Mouse (Mus musculus) limb, embryonic 14.5 days (tissue): ENCODE results near the gene Itpkc. TPM values are rescaled to one million over a fixed set of nuclear protein-coding genes. Genes with fewer than 3 reads are reported as not detected.
A peak's percentile ranks its signal among the peaks of the same experiment; 100 is the strongest.

ENCODE experiments used
- ATAC-seq: fragments of 200-750 bp; cut with Nextera tagmentation; 2 replicates; pipeline ENCODE4 v1.8.0; 2017; ENCODE audit warnings: low read depth, moderate number of reproducible peaks, moderate TSS enrichment; ENCODE audit not compliant: low FRiP score
- DNase-seq: peaks from one replicate; pipeline ENCODE4 v3.0.0-alpha.2; 2015; ENCODE audit warnings: low spot score
- H3K27ac ChIP-seq: fragments of 300-500 bp; sonication (generic); replicated peaks from 2 replicates; pipeline ENCODE4 v1.5.1; 2014; ENCODE audit warnings: low read depth, mild to moderate bottlenecking, low read length, moderate library complexity, mixed read lengths
- H3K27me3 ChIP-seq: fragments of 300-500 bp; sonication (generic); 2 replicates; pipeline ENCODE4 v1.6.1; 2014; ENCODE audit warnings: low read length, mixed read lengths; ENCODE audit not compliant: control insufficient read depth, insufficient read depth
- H3K36me3 ChIP-seq: fragments of 300-500 bp; sonication (generic); 2 replicates; pipeline ENCODE4 v1.6.1; 2014; ENCODE audit warnings: mild to moderate bottlenecking, low read length, moderate library complexity, mixed read lengths; ENCODE audit not compliant: control insufficient read depth, insufficient read depth
- H3K4me1 ChIP-seq: fragments of 300-500 bp; sonication (generic); 2 replicates; pipeline ENCODE4 v1.6.1; 2014; ENCODE audit warnings: antibody characterized with exemption, low read length, mixed read lengths; ENCODE audit not compliant: control insufficient read depth, insufficient read depth
- H3K4me2 ChIP-seq: fragments of 300-500 bp; sonication (generic); replicated peaks from 2 replicates; pipeline ENCODE4 v1.6.1; 2014; ENCODE audit warnings: low read depth, mild to moderate bottlenecking, low read length, moderate library complexity; ENCODE audit not compliant: severe bottlenecking
- H3K4me3 ChIP-seq: fragments of 300-500 bp; sonication (generic); replicated peaks from 2 replicates; pipeline ENCODE4 v1.5.1; 2014; ENCODE audit warnings: low read length
- H3K9ac ChIP-seq: fragments of 300-500 bp; sonication (generic); 2 replicates; pipeline ENCODE4 v1.6.1; 2014; ENCODE audit warnings: mild to moderate bottlenecking, low read depth, low read length, moderate library complexity; ENCODE audit not compliant: severe bottlenecking
- H3K9me3 ChIP-seq: fragments of 300-500 bp; sonication (generic); 2 replicates; pipeline ENCODE4 v1.6.1; 2016; ENCODE audit warnings: low read length; ENCODE audit not compliant: control insufficient read depth
- POLR2A ChIP-seq: fragments of 200-500 bp; IDR thresholded peaks from 2 replicates; pipeline ENCODE4 v1.8.0; 2012; ENCODE audit warnings: inconsistent platforms, mild to moderate bottlenecking, moderate library complexity, borderline replicate concordance; ENCODE audit not compliant: insufficient read depth, insufficient read length; ENCODE audit errors: extremely low read depth
- WGBS: fragments of 180-500 bp; shearing (Covaris S2); extraction: QIAGEN DNeasy Blood & Tissue Kit; methylation state at CpG from one replicate; pipeline ENCODE4 v1.1.7; 2014; 5-methylcytosine and 5-hydroxymethylcytosine counted together
- polyA plus RNA-seq, 2 experiments: library from polyadenylated mRNA; depleted of rRNA in 1 of 2; stranded (reverse) in 1 of 2; unstranded in 1 of 2; fragments of >200 nt; fragmentation: Nextera tagmentation in 1 of 2; extraction: Ambion mirVana in 1 of 2; gene quantifications; 2 replicates each; pipeline versions ENCODE4 v1.2.1 to v1.2.3; 2012 to 2014

Itpkc gene
- polyA plus RNA-seq, 2 experiments: 11.5 to 13.0 TPM

DNA sequence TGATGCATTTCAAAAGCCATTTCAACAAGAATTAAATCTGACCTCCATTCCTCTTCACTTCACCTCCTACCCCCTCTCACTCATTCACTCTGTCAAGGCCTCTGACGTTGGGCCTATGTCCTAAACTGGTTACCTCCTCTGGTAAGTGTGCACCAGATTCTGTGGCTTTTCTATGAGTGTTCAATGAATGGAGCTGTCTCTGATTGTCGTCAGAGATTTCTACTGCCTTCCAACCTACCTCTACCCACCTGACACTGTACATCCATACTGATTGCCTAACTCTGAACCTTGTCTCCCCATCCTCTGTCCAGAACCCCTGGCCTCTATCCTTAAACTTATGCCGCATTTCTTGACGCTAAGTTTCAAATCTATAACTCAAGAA lies 50.5 kb downstream of the Itpkc start:
- Histone ChIP-seq H3K27me3 (no peaks in the 10 kb centered on the region), H3K9me3 (no peaks in the 10 kb centered on the region), H3K4me1 (peaks cover 14% of the 10 kb centered on the region), H3K9ac (peak overlapping the region; percentile 56), H3K4me2 (peak overlapping the region; percentile 58), H3K4me3 (peak overlapping the region; percentile 63), H3K36me3 (peaks cover 17% of the 10 kb centered on the region), H3K27ac (peak overlapping the region; percentile 90)
- ATAC-seq: no peak
- no peak for DNase-seq
- no peak for TF ChIP-seq POLR2A
- WGBS: 21% methylated on average over 4 of the region's 4 CpGs

DNA sequence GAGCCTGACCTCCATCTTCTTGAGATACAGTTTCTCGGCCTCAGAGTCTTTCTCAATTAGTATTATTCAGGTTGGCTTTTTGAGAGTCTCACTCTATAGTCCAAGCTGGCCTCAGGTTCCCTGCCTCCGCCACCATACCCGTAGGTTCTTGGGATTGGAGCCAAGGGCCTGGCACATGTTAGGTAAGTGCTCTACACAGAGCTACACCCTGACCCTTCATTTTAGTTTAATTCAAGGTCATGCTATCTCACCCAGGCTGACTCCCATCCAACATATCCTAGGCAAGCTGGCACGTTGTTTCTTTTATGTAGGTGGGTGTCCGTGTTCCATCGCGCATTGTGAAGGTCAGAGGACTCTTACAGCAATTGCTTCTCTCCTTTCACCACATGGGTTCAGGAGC lies 53.6 kb downstream of the Itpkc start:
- Histone ChIP-seq H3K27me3 (no peaks in the 10 kb centered on the region), H3K4me3 (no peak overlapping the region), H3K36me3 (peaks cover 47% of the 10 kb centered on the region), H3K4me2 (no peak overlapping the region), H3K9me3 (no peaks in the 10 kb centered on the region), H3K4me1 (peaks cover 13% of the 10 kb centered on the region), H3K27ac (no peak overlapping the region), H3K9ac (no peak overlapping the region)
- no peak for TF ChIP-seq POLR2A
- DNase-seq: no peak
- no peak for ATAC-seq
- 96% methylated on average over 7 of the region's 7 CpGs for WGBS

DNA sequence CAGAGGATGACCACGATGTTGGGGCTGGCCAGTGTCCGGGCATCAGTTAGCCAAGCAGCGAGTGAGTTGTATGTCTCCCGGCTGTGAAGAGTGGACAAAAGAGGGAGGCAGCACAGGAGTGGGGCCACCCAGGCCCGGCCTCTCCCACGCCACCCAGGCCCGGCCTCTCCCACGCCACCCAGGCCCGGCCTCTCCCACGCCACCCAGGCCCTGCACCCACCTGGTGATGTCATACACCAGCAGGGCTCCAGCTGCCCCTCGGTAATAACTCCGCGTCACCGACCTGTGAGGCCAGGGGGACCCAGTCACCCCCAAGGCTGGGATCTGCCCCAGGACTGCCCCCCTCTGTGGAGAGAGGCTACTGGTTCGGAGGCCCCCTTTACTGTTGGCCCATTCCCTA lies 54.0 kb downstream of the Itpkc start:
- no peaks in the 10 kb centered on the region for H3K27me3 ChIP-seq
- 93% methylated on average over 11 of the region's 15 CpGs for WGBS
- H3K4me1 ChIP-seq: peaks cover 9% of the 10 kb centered on the region
- H3K9me3 ChIP-seq: no peaks in the 10 kb centered on the region
- H3K4me3 ChIP-seq: no peak overlapping the region
- no peak for TF ChIP-seq POLR2A
- H3K4me2 ChIP-seq: no peak overlapping the region
- no peak overlapping the region for H3K9ac ChIP-seq
- DNase-seq (no peak), ATAC-seq (no peak)
- peaks cover 49% of the 10 kb centered on the region for H3K36me3 ChIP-seq
- H3K27ac ChIP-seq: no peak overlapping the region

DNA sequence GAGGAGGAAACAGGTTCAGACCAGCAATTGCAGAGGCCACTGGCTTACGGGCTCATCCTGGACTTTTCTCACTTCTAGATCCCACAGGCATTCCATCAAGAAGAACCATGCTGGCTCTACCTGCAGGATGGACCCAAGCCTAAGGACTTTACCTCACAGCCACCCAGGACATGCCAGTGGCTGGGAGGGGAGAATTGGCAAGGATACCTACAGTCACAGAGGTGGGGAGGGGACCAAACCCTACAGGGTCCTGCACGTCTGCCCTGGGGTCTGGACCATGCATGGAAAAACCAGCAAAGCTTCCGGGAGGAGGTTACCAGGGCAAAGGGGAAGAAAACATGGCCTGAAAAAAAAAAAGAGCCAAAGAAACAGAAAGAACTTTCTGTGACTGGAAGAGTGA lies 57.5 kb downstream of the Itpkc start:
- 87% methylated on average over 3 of the region's 3 CpGs for WGBS
- Histone ChIP-seq H3K9me3 (no peaks in the 10 kb centered on the region), H3K4me1 (no peaks in the 10 kb centered on the region), H3K36me3 (peaks cover 55% of the 10 kb centered on the region), H3K4me2 (no peak overlapping the region), H3K27me3 (no peaks in the 10 kb centered on the region), H3K27ac (no peak overlapping the region), H3K9ac (no peak overlapping the region), H3K4me3 (no peak overlapping the region)
- no peak for ATAC-seq
- no peak for DNase-seq
- TF ChIP-seq POLR2A: no peak

DNA sequence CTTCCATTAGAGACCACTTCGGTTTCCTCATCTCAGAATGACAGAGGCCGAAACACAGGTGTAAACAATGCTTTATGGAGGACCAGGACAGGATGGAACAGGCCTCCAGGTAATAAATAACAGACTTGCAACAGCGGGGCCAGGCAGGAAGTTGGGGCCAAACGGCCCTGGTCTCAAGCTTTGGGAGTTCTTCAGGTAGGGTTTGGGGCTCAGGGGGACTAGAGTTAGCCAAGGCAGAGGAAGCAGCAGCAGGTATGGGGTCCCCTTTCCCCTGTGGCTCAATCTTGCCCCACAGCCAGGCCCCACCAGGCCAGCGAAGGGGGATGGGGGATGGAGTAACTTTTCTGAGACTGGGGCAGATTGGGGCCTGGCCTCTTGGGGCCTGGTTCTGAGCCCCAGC lies 60.1 kb downstream of the Itpkc start:
- no peak for TF ChIP-seq POLR2A
- Histone ChIP-seq H3K4me3 (no peak overlapping the region), H3K9ac (no peak overlapping the region), H3K4me2 (no peak overlapping the region), H3K36me3 (peaks cover 58% of the 10 kb centered on the region), H3K27me3 (no peaks in the 10 kb centered on the region), H3K4me1 (peaks cover 22% of the 10 kb centered on the region), H3K9me3 (no peaks in the 10 kb centered on the region), H3K27ac (no peak overlapping the region)
- no peak for DNase-seq
- no peak for ATAC-seq
- 82% methylated on average over 5 of the region's 5 CpGs for WGBS

DNA sequence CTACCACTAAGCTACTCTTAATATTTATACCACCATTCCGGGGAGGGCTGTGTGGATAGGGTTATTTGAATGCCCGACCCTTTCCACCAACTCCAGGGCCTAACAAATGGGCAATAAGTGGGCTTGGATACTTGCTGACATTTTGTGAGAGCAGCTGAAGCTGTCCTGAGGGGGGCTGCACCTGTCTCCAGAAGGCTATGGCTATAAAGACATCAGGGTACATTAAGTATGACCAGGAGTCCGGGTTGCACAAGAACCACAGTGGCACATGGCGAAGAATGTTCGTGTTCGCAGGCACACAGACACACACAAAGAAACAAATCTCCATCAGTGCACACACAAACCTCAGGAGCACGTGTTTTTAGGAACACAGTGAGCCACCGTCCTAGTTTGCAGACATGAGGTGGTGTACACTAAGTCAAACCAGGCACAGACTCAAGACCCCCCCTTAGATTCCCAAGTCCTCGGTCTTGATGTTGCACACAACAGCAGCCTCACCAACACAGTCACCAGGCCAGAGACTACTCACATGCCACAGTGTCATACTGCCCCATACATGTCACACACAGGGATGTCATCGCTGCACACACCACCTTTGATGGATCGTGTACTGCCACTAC lies 60.9 kb downstream of the Itpkc start:
- peaks cover 29% of the 10 kb centered on the region for H3K4me1 ChIP-seq
- H3K27me3 ChIP-seq: no peaks in the 10 kb centered on the region
- H3K9ac ChIP-seq: peak overlapping the region; percentile 86; the same call in 1 of the 2 replicates
- peak overlapping the region; percentile 92 for H3K27ac ChIP-seq
- H3K36me3 ChIP-seq: peaks cover 58% of the 10 kb centered on the region
- TF ChIP-seq POLR2A: no peak
- ATAC-seq: no peak
- no peaks in the 10 kb centered on the region for H3K9me3 ChIP-seq
- peak overlapping the region; percentile 72 for H3K4me2 ChIP-seq
- no peak for DNase-seq
- H3K4me3 ChIP-seq: peak overlapping the region; percentile 66
- WGBS: 76% methylated on average over 11 of the region's 11 CpGs
